Mouse (Mus musculus): ENCODE results near the gene Jtb. TPM values are rescaled to one million over a fixed set of nuclear protein-coding genes. Genes with fewer than 3 reads are reported as not detected.

The Jtb gene
- polyA plus RNA-seq, 1 experiment, result 36.1 TPM

GRCm38 (mm10) chr3:90275286-90275685 lies 43.9 kb downstream of the Jtb start:
- Histone ChIP-seq H3K79me3 (ENCODE audit: low read depth) (no peaks in the 10 kb centered on the region), H3ac (ENCODE audit: control insufficient read depth, insufficient read length, low read depth) (no peak overlapping the region), H3K79me2 (ENCODE audit: control insufficient read depth, insufficient read depth) (no peaks in the 10 kb centered on the region), H3K4me3 (ENCODE audit: insufficient read depth, poor library complexity, severe bottlenecking) (no peak overlapping the region), H3K27me3 (ENCODE audit: control insufficient read depth, insufficient read depth, insufficient read length) (no peaks in the 10 kb centered on the region), H3K36me3 (ENCODE audit: control insufficient read depth, insufficient read depth) (no peaks in the 10 kb centered on the region)
- TF ChIP-seq CEBPB (IDR thresholded peaks at IDR 0.05; ENCODE audit: low read depth) (no peak), USF1 (IDR thresholded peaks at IDR 0.05; ENCODE audit: low read depth) (no peak), FOSL1 (IDR thresholded peaks at IDR 0.05; ENCODE audit: insufficient read depth, low read length, poor library complexity, severe bottlenecking) (no peak), MYOG (IDR thresholded peaks at IDR 0.05; ENCODE audit: control insufficient read depth, extremely low read depth, insufficient read length) (no peak)

GRCm38 (mm10) chr3:90276858-90277257 lies 45.5 kb downstream of the Jtb start:
- Histone ChIP-seq H3K79me2 (ENCODE audit: control insufficient read depth, insufficient read depth) (no peaks in the 10 kb centered on the region), H3K27me3 (ENCODE audit: control insufficient read depth, insufficient read depth, insufficient read length) (no peaks in the 10 kb centered on the region), H3ac (ENCODE audit: control insufficient read depth, insufficient read length, low read depth) (no peak overlapping the region), H3K36me3 (ENCODE audit: control insufficient read depth, insufficient read depth) (no peaks in the 10 kb centered on the region), H3K79me3 (ENCODE audit: low read depth) (no peaks in the 10 kb centered on the region), H3K4me3 (ENCODE audit: insufficient read depth, poor library complexity, severe bottlenecking) (no peak overlapping the region)
- TF ChIP-seq CEBPB (IDR thresholded peaks at IDR 0.05; ENCODE audit: low read depth) (no peak), CTCF (IDR thresholded peaks at IDR 0.05; ENCODE audit: control insufficient read depth, insufficient read depth, insufficient read length) (no peak), MYOG (IDR thresholded peaks at IDR 0.05; ENCODE audit: control insufficient read depth, extremely low read depth, insufficient read length) (no peak), FOSL1 (IDR thresholded peaks at IDR 0.05; ENCODE audit: insufficient read depth, low read length, poor library complexity, severe bottlenecking) (no peak), MYOD1 (IDR thresholded peaks at IDR 0.05; ENCODE audit: control insufficient read depth, insufficient read length, low read depth) (no peak), USF1 (IDR thresholded peaks at IDR 0.05; ENCODE audit: low read depth) (no peak), MAX (IDR thresholded peaks at IDR 0.05) (no peak)

GRCm38 (mm10) chr3:90277793-90278192 lies 46.4 kb downstream of the Jtb start:
- Histone ChIP-seq H3K27me3 (ENCODE audit: control insufficient read depth, insufficient read depth, insufficient read length) (no peaks in the 10 kb centered on the region), H3K79me3 (ENCODE audit: low read depth) (no peaks in the 10 kb centered on the region), H3K36me3 (ENCODE audit: control insufficient read depth, insufficient read depth) (no peaks in the 10 kb centered on the region), H3K4me3 (ENCODE audit: insufficient read depth, poor library complexity, severe bottlenecking) (no peak overlapping the region), H3ac (ENCODE audit: control insufficient read depth, insufficient read length, low read depth) (no peak overlapping the region), H3K79me2 (ENCODE audit: control insufficient read depth, insufficient read depth) (no peaks in the 10 kb centered on the region)
- TF ChIP-seq MYOD1 (IDR thresholded peaks at IDR 0.05; ENCODE audit: control insufficient read depth, insufficient read length, low read depth) (no peak), MAX (IDR thresholded peaks at IDR 0.05) (no peak)

- Histone ChIP-seq H3ac (ENCODE audit: control insufficient read depth, insufficient read length, low read depth) (no peak overlapping the region), H3K36me3 (ENCODE audit: control insufficient read depth, insufficient read depth) (no peaks in the 10 kb centered on the region), H3K79me2 (ENCODE audit: control insufficient read depth, insufficient read depth) (no peaks in the 10 kb centered on the region), H3K4me3 (ENCODE audit: insufficient read depth, poor library complexity, severe bottlenecking) (no peak overlapping the region), H3K79me3 (ENCODE audit: low read depth) (no peaks in the 10 kb centered on the region), H3K27me3 (ENCODE audit: control insufficient read depth, insufficient read depth, insufficient read length) (no peaks in the 10 kb centered on the region)
- TF ChIP-seq CTCF (IDR thresholded peaks at IDR 0.05; ENCODE audit: control insufficient read depth, insufficient read depth, insufficient read length) (no peak), MAX (IDR thresholded peaks at IDR 0.05) (no peak), MYOG (IDR thresholded peaks at IDR 0.05; ENCODE audit: control insufficient read depth, extremely low read depth, insufficient read length) (no peak), USF1 (IDR thresholded peaks at IDR 0.05; ENCODE audit: low read depth) (no peak), MYOD1 (IDR thresholded peaks at IDR 0.05; ENCODE audit: control insufficient read depth, insufficient read length, low read depth) (no peak), FOSL1 (IDR thresholded peaks at IDR 0.05; ENCODE audit: insufficient read depth, low read length, poor library complexity, severe bottlenecking) (no peak), CEBPB (IDR thresholded peaks at IDR 0.05; ENCODE audit: low read depth) (no peak)
Measured at GRCm38 (mm10) chr3:90278211-90278610, 46.8 kb downstream of the Jtb start.

- H3K79me3 ChIP-seq (ENCODE audit: low read depth), result no peaks in the 10 kb centered on the region
- H3K79me2 ChIP-seq (ENCODE audit: control insufficient read depth, insufficient read depth), result no peaks in the 10 kb centered on the region
- no peak overlapping the region for H3ac ChIP-seq (ENCODE audit: control insufficient read depth, insufficient read length, low read depth)
- H3K36me3 ChIP-seq (ENCODE audit: control insufficient read depth, insufficient read depth), result no peaks in the 10 kb centered on the region
- no peak for TF ChIP-seq MYOG (IDR thresholded peaks at IDR 0.05; ENCODE audit: control insufficient read depth, extremely low read depth, insufficient read length)
- no peak for TF ChIP-seq MYOD1 (IDR thresholded peaks at IDR 0.05; ENCODE audit: control insufficient read depth, insufficient read length, low read depth)
- no peak overlapping the region for H3K4me3 ChIP-seq (ENCODE audit: insufficient read depth, poor library complexity, severe bottlenecking)
- H3K27me3 ChIP-seq (ENCODE audit: control insufficient read depth, insufficient read depth, insufficient read length), result no peaks in the 10 kb centered on the region
Measured at GRCm38 (mm10) chr3:90279216-90279615, 47.8 kb downstream of the Jtb start.

GRCm38 (mm10) chr3:90279743-90280142 lies 48.3 kb downstream of the Jtb start:
- no peaks in the 10 kb centered on the region for H3K36me3 ChIP-seq (ENCODE audit: control insufficient read depth, insufficient read depth)
- H3ac ChIP-seq (ENCODE audit: control insufficient read depth, insufficient read length, low read depth), result no peak overlapping the region
- H3K79me2 ChIP-seq (ENCODE audit: control insufficient read depth, insufficient read depth), result no peaks in the 10 kb centered on the region
- H3K79me3 ChIP-seq (ENCODE audit: low read depth), result no peaks in the 10 kb centered on the region
- H3K27me3 ChIP-seq (ENCODE audit: control insufficient read depth, insufficient read depth, insufficient read length), result no peaks in the 10 kb centered on the region
- no peak overlapping the region for H3K4me3 ChIP-seq (ENCODE audit: insufficient read depth, poor library complexity, severe bottlenecking)
- TF ChIP-seq MYOD1 (IDR thresholded peaks at IDR 0.05; ENCODE audit: control insufficient read depth, insufficient read length, low read depth) (no peak), USF1 (IDR thresholded peaks at IDR 0.05; ENCODE audit: low read depth) (no peak), MAX (IDR thresholded peaks at IDR 0.05) (no peak), CEBPB (IDR thresholded peaks at IDR 0.05; ENCODE audit: low read depth) (no peak), MYOG (IDR thresholded peaks at IDR 0.05; ENCODE audit: control insufficient read depth, extremely low read depth, insufficient read length) (no peak), FOSL1 (IDR thresholded peaks at IDR 0.05; ENCODE audit: insufficient read depth, low read length, poor library complexity, severe bottlenecking) (no peak)
